Mouse (Mus musculus): ENCODE measurements around the gene Mfsd6. TPM values are rescaled to one million over a fixed set of nuclear protein-coding genes. Genes with fewer than 3 reads are reported as not detected.

Gene Mfsd6
- polyA plus RNA-seq, 1 experiment from 2014 or later: 6.2 TPM

GRCm38 (mm10) chr1:52658160-52658559, 69.1 kb downstream of the Mfsd6 start:
- 88% methylated on average over 7 of the region's 7 CpGs for WGBS
- peaks cover 9% of the 10 kb centered on the region; the same call in 1 of the 2 replicates for H3K36me3 ChIP-seq
- H3K9ac ChIP-seq (replicated peaks): no peak overlapping the region
- no peaks in the 10 kb centered on the region for H3K27me3 ChIP-seq
- H3K4me1 ChIP-seq: no peaks in the 10 kb centered on the region
- no peak overlapping the region for H3K27ac ChIP-seq (replicated peaks)
- no peak overlapping the region for H3K4me3 ChIP-seq
- H3K4me2 ChIP-seq (replicated peaks): no peak overlapping the region
- ATAC-seq (ENCODE audit: low FRiP score, low read depth): no peak
- H3K9me3 ChIP-seq: no peaks in the 10 kb centered on the region

GRCm38 (mm10) chr1:52655153-52655552, 72.1 kb downstream of the Mfsd6 start:
- H3K36me3 ChIP-seq: peaks cover 12% of the 10 kb centered on the region
- WGBS: 85% methylated on average over 4 of the region's 4 CpGs
- no peak overlapping the region for H3K4me2 ChIP-seq (replicated peaks)
- no peak for ATAC-seq (ENCODE audit: low FRiP score, low read depth)
- no peaks in the 10 kb centered on the region for H3K4me1 ChIP-seq
- H3K4me3 ChIP-seq: no peak overlapping the region
- no peak overlapping the region for H3K9ac ChIP-seq (replicated peaks)
- no peak overlapping the region for H3K27ac ChIP-seq (replicated peaks)
- H3K27me3 ChIP-seq: no peaks in the 10 kb centered on the region
- H3K9me3 ChIP-seq: no peaks in the 10 kb centered on the region

- no peaks in the 10 kb centered on the region for H3K9me3 ChIP-seq
- no peak overlapping the region for H3K9ac ChIP-seq (replicated peaks)
- ATAC-seq (ENCODE audit: low FRiP score, low read depth): no peak
- H3K27me3 ChIP-seq: no peaks in the 10 kb centered on the region
- peaks cover 15% of the 10 kb centered on the region for H3K36me3 ChIP-seq
- no peaks in the 10 kb centered on the region for H3K4me1 ChIP-seq
- 88% methylated on average over 1 of the region's 1 CpGs for WGBS
- no peak overlapping the region for H3K4me2 ChIP-seq (replicated peaks)
- H3K4me3 ChIP-seq: no peak overlapping the region
- no peak overlapping the region for H3K27ac ChIP-seq (replicated peaks)
These were observed 73.9 kb downstream of the Mfsd6 start for GRCm38 (mm10) chr1:52653366-52653765.

- ATAC-seq (ENCODE audit: low FRiP score, low read depth): no peak
- 87% methylated on average over 3 of the region's 3 CpGs for WGBS
These were observed 74.5 kb downstream of the Mfsd6 start for GRCm38 (mm10) chr1:52652601-52653253.

GRCm38 (mm10) chr1:52650066-52650465, 77.2 kb downstream of the Mfsd6 start:
- Histone ChIP-seq H3K9ac (replicated peaks) (no peak overlapping the region), H3K4me3 (no peak overlapping the region), H3K27me3 (no peaks in the 10 kb centered on the region), H3K9me3 (no peaks in the 10 kb centered on the region), H3K36me3 (peaks cover 26% of the 10 kb centered on the region), H3K4me2 (replicated peaks) (no peak overlapping the region), H3K27ac (replicated peaks) (no peak overlapping the region), H3K4me1 (no peaks in the 10 kb centered on the region)
- ATAC-seq (ENCODE audit: low FRiP score, low read depth): no peak
- WGBS: 92% methylated on average over 5 of the region's 5 CpGs

More at GRCm38 (mm10) chr1:52652601-52653253, 74.5 kb downstream of the Mfsd6 start:
- H3K36me3 ChIP-seq: peaks cover 13% of the 10 kb centered on the region
- H3K9me3 ChIP-seq: no peaks in the 10 kb centered on the region
- no peaks in the 10 kb centered on the region for H3K27me3 ChIP-seq
- no peak overlapping the region for H3K27ac ChIP-seq (replicated peaks)
- no peak overlapping the region for H3K4me2 ChIP-seq (replicated peaks)
- no peak overlapping the region for H3K9ac ChIP-seq (replicated peaks)
- no peak overlapping the region for H3K4me3 ChIP-seq
- H3K4me1 ChIP-seq: no peaks in the 10 kb centered on the region

GRCm38 (mm10) chr1:52648153-52649027, 78.9 kb downstream of the Mfsd6 start:
- H3K9ac ChIP-seq (replicated peaks): no peak overlapping the region
- H3K4me3 ChIP-seq: no peak overlapping the region
- no peak overlapping the region for H3K27ac ChIP-seq (replicated peaks)
- H3K27me3 ChIP-seq: no peaks in the 10 kb centered on the region
- 84% methylated on average over 11 of the region's 11 CpGs for WGBS
- H3K36me3 ChIP-seq: peaks cover 26% of the 10 kb centered on the region
- peak; percentile 69; the same call in 1 of the 2 replicates for ATAC-seq (ENCODE audit: low FRiP score, low read depth)
- H3K4me1 ChIP-seq: no peaks in the 10 kb centered on the region
- no peaks in the 10 kb centered on the region for H3K9me3 ChIP-seq
- H3K4me2 ChIP-seq (replicated peaks): no peak overlapping the region

- 97% methylated on average over 4 of the region's 4 CpGs for WGBS
- ATAC-seq (ENCODE audit: low FRiP score, low read depth): no peak
- H3K4me3 ChIP-seq: no peak overlapping the region
These were observed 86.5 kb downstream of the Mfsd6 start for GRCm38 (mm10) chr1:52640736-52641135.

GRCm38 (mm10) chr1:52640266-52640665, 87.0 kb downstream of the Mfsd6 start:
- Histone ChIP-seq H3K4me2 (replicated peaks) (no peak overlapping the region), H3K27me3 (no peaks in the 10 kb centered on the region), H3K27ac (replicated peaks) (no peak overlapping the region), H3K36me3 (peaks cover 30% of the 10 kb centered on the region), H3K4me3 (no peak overlapping the region), H3K9ac (replicated peaks) (no peak overlapping the region), H3K4me1 (no peaks in the 10 kb centered on the region), H3K9me3 (no peaks in the 10 kb centered on the region)
- no peak for ATAC-seq (ENCODE audit: low FRiP score, low read depth)
- WGBS: 91% methylated on average over 6 of the region's 6 CpGs

More at GRCm38 (mm10) chr1:52640736-52641135, 86.5 kb downstream of the Mfsd6 start:
- H3K27ac ChIP-seq (replicated peaks): no peak overlapping the region
- H3K9me3 ChIP-seq: no peaks in the 10 kb centered on the region
- no peak overlapping the region for H3K4me2 ChIP-seq (replicated peaks)
- H3K36me3 ChIP-seq: peaks cover 28% of the 10 kb centered on the region
- no peaks in the 10 kb centered on the region for H3K4me1 ChIP-seq
- H3K9ac ChIP-seq (replicated peaks): no peak overlapping the region
- H3K27me3 ChIP-seq: no peaks in the 10 kb centered on the region

- Histone ChIP-seq H3K4me2 (replicated peaks) (no peak overlapping the region), H3K36me3 (peaks cover 31% of the 10 kb centered on the region)
- WGBS: 96% methylated on average over 7 of the region's 7 CpGs
These were observed 88.2 kb downstream of the Mfsd6 start for GRCm38 (mm10) chr1:52639090-52639489.

GRCm38 (mm10) chr1:52638101-52638500, 89.2 kb downstream of the Mfsd6 start:
- Histone ChIP-seq H3K4me2 (replicated peaks) (no peak overlapping the region), H3K4me3 (no peak overlapping the region), H3K9ac (replicated peaks) (no peak overlapping the region), H3K4me1 (no peaks in the 10 kb centered on the region), H3K36me3 (peaks cover 31% of the 10 kb centered on the region), H3K9me3 (no peaks in the 10 kb centered on the region), H3K27me3 (no peaks in the 10 kb centered on the region), H3K27ac (replicated peaks) (no peak overlapping the region)
- 86% methylated on average over 2 of the region's 2 CpGs for WGBS
- no peak for ATAC-seq (ENCODE audit: low FRiP score, low read depth)

More at GRCm38 (mm10) chr1:52639090-52639489, 88.2 kb downstream of the Mfsd6 start:
- Histone ChIP-seq H3K9me3 (no peaks in the 10 kb centered on the region), H3K27ac (replicated peaks) (no peak overlapping the region), H3K4me3 (no peak overlapping the region), H3K9ac (replicated peaks) (no peak overlapping the region), H3K27me3 (no peaks in the 10 kb centered on the region), H3K4me1 (no peaks in the 10 kb centered on the region)
- ATAC-seq (ENCODE audit: low FRiP score, low read depth): no peak

GRCm38 (mm10) chr1:52635932-52636331, 91.3 kb downstream of the Mfsd6 start:
- WGBS: 96% methylated on average over 3 of the region's 3 CpGs
- Histone ChIP-seq H3K4me2 (replicated peaks) (no peak overlapping the region), H3K27ac (replicated peaks) (no peak overlapping the region), H3K4me1 (peaks cover 13% of the 10 kb centered on the region), H3K4me3 (no peak overlapping the region), H3K27me3 (no peaks in the 10 kb centered on the region), H3K36me3 (peaks cover 31% of the 10 kb centered on the region), H3K9me3 (no peaks in the 10 kb centered on the region), H3K9ac (replicated peaks) (no peak overlapping the region)
- no peak for ATAC-seq (ENCODE audit: low FRiP score, low read depth)

GRCm38 (mm10) chr1:52634251-52634650, 93.0 kb downstream of the Mfsd6 start:
- Histone ChIP-seq H3K9me3 (no peaks in the 10 kb centered on the region), H3K4me1 (peaks cover 13% of the 10 kb centered on the region), H3K36me3 (peaks cover 26% of the 10 kb centered on the region; the same call in 1 of the 2 replicates), H3K9ac (replicated peaks) (no peak overlapping the region), H3K27ac (replicated peaks) (no peak overlapping the region), H3K4me2 (replicated peaks) (no peak overlapping the region), H3K4me3 (no peak overlapping the region), H3K27me3 (no peaks in the 10 kb centered on the region)
- WGBS: 92% methylated on average over 6 of the region's 6 CpGs
- no peak for ATAC-seq (ENCODE audit: low FRiP score, low read depth)
